Mouse (Mus musculus) testis, adult 2 months (tissue): ENCODE results near the gene Gm37596.
"Not testable (repeated sequence)": the region's sequence is repeated elsewhere in the genome, so short reads cannot be mapped to it uniquely, and the experiment has no call there.

Experiments
- CTCF ChIP-seq: fragments of 200-500 bp; IDR thresholded peaks from 2 replicates; pipeline ENCODE4 v1.5.1; 2012; ENCODE audit warnings: low read depth, mild to moderate bottlenecking, inconsistent platforms, low read length, moderate library complexity; ENCODE audit not compliant: control insufficient read depth, insufficient read depth, insufficient replicate concordance
- POLR2A ChIP-seq: fragments of 200-500 bp; IDR thresholded peaks from 2 replicates; pipeline ENCODE4 v1.6.1; 2012; ENCODE audit warnings: low read depth, mild to moderate bottlenecking, inconsistent platforms, low read length, moderate library complexity; ENCODE audit not compliant: control insufficient read depth

GRCm38 (mm10) chr3:93692970-93693369 lies at the start of gene Gm37596:
- not testable (repeated sequence) for TF ChIP-seq CTCF, POLR2A
